Mouse (Mus musculus): ENCODE data around the gene Ranbp10.

Ranbp10 gene

GRCm38 (mm10) chr8:105780298-105780697 lies 46.9 kb downstream of the Ranbp10 start:
- no peak for DNase-seq

GRCm38 (mm10) chr8:105777833-105778232 lies 49.3 kb downstream of the Ranbp10 start:
- no peak for DNase-seq

- no peak for DNase-seq
These were observed 52.7 kb downstream of the Ranbp10 start for GRCm38 (mm10) chr8:105774498-105774897.

- peak; percentile 35 for DNase-seq
These were observed 53.7 kb downstream of the Ranbp10 start for GRCm38 (mm10) chr8:105773441-105773861.

- no peak for DNase-seq
These were observed 55.6 kb downstream of the Ranbp10 start for GRCm38 (mm10) chr8:105771398-105772175.

- DNase-seq: no peak
These were observed 56.5 kb downstream of the Ranbp10 start for GRCm38 (mm10) chr8:105770609-105771008.

- DNase-seq: no peak
These were observed 58.5 kb downstream of the Ranbp10 start for GRCm38 (mm10) chr8:105768485-105769257.

- peak; percentile 97 for DNase-seq
These were observed 68.7 kb downstream of the Ranbp10 start, which contains the start of gene Gfod2 for GRCm38 (mm10) chr8:105758277-105759108. Gene Gfod2 (minus strand): TSS chr8:105758664.

- no peak for DNase-seq
These were observed 69.3 kb downstream of the Ranbp10 start for GRCm38 (mm10) chr8:105757796-105758276.

GRCm38 (mm10) chr8:105754688-105755087 lies 72.5 kb downstream of the Ranbp10 start:
- no peak for DNase-seq

GRCm38 (mm10) chr8:105753916-105754315 lies 73.2 kb downstream of the Ranbp10 start:
- no peak for DNase-seq

- peak; percentile 37 for DNase-seq
These were observed 76.5 kb downstream of the Ranbp10 start for GRCm38 (mm10) chr8:105750606-105751005.

GRCm38 (mm10) chr8:105743301-105743700 lies 83.8 kb downstream of the Ranbp10 start:
- DNase-seq: no peak

- no peak for DNase-seq
These were observed 87.9 kb downstream of the Ranbp10 start for GRCm38 (mm10) chr8:105739216-105739615.

- DNase-seq: no peak
These were observed 95.0 kb downstream of the Ranbp10 start for GRCm38 (mm10) chr8:105732186-105732585.

- DNase-seq: no peak
These were observed 99.6 kb downstream of the Ranbp10 start for GRCm38 (mm10) chr8:105727397-105728124.

- DNase-seq: no peak
These were observed 101.4 kb downstream of the Ranbp10 start for GRCm38 (mm10) chr8:105725726-105726125.

- no peak for DNase-seq
These were observed 104.3 kb downstream of the Ranbp10 start for GRCm38 (mm10) chr8:105722861-105723260.

- no peak for DNase-seq
These were observed 107.5 kb downstream of the Ranbp10 start for GRCm38 (mm10) chr8:105719637-105720036.

Data from cerebellum, adult 11 months (tissue).